Mouse (Mus musculus): ENCODE data around the gene Get4.

Get4 gene

DNA sequence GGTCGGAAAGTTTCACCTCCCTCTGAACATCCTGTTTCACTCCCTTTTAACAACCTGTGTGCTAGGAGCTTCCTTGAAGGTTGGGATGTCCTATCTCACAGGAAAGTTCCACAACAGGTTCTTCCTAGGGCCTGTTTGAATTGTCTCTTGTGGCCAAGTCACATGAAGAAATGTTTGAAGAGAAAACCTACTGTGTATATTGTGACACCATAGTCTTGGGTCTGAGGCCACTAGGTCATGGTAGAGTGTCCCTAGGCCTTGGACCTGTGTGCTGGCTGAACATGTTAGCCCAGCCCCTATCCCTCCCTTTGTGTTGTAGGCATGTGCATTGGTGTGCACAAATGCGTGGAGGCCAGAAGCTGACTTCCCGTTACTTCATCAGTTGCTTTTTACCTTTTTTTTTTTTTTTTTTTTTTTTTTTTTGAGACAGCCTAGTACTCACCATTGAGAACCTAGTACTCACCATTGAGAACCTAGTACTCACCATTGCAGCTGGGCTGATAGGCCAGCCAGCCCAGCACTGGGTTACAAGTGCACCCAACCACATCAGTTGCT lies 4.2 kb downstream of the Get4 start:
- no peak for TF ChIP-seq GATA4 (IDR thresholded peaks at IDR 0.05; ENCODE audit: insufficient replicate concordance, low read length)

DNA sequence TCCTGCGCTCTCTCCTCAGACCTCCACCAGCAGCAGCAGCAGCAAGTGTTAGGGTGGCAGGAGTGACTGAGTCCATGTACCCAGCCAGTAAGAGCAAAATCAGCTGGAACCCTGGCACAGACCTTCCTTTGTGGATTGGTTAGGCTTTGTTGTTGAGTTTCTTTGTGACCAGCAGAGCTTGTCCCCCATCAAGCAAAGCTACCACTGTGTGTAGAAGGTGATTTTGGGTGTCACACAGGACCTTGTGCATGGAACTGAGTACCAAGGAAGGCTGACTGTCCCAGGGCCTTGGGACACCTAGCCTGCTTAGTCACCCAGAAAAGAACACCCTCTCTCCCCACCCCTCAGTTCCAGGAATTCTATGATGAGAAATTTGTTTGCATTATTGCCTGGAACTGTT lies 5.1 kb downstream of the Get4 start:
- no peak for TF ChIP-seq GATA4 (IDR thresholded peaks at IDR 0.05; ENCODE audit: insufficient replicate concordance, low read length)

DNA sequence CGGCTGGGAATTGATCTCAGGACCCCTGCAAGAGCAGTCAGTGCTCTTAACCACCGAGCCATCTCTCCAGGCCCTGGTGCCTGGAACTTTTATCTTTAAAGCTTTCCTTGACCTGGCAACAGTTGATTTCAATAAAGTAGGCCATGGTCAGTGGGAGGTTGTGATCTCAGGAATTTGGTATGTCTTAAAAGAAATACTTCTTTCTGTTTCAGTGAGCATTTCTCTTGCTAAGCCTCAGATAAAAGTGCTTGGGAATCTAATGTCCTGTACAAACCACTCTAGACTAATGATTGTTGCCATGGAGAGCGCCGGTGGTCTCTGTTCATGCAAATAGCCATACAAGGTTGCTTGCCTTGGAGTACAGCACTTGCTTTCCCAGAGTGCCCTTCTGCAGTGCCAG lies 5.7 kb downstream of the Get4 start:
- no peak for TF ChIP-seq GATA4 (IDR thresholded peaks at IDR 0.05; ENCODE audit: insufficient replicate concordance, low read length)

DNA sequence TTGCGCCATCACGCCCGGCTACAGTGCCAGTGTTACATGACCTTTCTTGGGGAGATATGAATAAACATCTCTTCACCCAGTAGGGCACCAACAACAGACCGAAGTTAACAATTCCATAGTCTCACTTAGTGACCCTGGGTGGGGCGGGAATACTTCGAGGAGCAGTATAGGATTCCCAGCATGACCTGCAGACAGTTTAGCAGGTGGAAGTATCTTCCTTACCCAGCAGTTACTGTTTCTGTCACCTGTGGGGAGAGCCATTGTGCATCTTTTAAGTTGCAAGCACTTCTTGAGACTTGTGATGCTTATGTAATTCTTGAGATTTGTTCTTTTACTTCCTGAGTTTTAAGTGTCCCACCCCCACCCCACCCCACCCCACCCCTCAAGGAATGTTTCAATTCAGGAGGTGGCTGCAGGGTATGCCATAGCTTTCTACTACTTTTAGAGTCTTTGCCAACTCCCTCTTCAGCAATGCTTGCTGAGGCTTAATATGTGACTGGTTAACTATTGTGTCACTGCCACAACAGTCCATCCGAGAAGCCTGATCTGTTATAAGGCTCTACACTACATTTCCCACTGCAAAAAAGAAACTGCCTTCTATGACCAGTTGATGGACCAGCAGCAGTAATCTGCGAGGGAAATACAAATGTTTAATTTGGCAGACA lies 6.4 kb downstream of the Get4 start:
- no peak for TF ChIP-seq GATA4 (IDR thresholded peaks at IDR 0.05; ENCODE audit: insufficient replicate concordance, low read length)

DNA sequence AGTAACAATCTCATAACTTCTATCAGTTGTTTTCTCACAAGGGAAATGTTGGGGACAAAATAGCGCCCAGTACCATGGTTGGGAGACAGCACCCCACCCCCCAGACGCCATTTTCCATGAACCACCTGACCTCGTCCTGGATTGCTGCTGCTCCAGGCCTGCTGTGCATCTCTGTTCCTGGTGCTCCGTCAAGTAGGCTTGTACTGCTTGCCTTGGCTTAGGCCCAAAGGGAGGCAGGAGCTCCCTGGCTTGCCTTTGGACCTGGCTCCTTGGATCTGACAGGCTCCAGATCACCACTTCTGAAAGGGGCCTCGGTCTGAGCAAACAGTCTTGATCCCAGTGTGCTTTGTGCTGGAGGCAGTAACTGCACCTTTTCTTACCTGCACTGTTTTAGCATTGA lies 7.7 kb downstream of the Get4 start:
- TF ChIP-seq GATA4 (IDR thresholded peaks at IDR 0.05; ENCODE audit: insufficient replicate concordance, low read length), result no peak

DNA sequence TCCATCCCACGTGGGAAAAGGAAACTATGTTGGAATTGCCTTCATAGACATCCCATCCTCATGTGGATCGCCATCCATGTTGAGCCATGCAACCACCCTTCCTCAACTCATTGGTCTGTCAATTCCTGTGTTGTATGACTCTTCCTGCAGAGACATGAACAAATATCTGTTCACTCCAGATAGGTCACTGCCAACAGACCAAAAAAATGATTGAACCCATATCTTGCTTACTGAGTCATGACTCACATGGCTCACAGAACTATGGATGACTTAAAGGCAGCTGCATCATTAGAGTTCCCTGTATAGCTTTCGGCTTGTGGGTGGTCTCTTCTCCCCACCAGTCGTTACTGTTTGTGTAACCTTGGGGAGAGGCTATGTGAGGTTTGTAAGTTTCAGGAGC lies 9.3 kb downstream of the Get4 start:
- no peak for TF ChIP-seq GATA4 (IDR thresholded peaks at IDR 0.05; ENCODE audit: insufficient replicate concordance, low read length)

DNA sequence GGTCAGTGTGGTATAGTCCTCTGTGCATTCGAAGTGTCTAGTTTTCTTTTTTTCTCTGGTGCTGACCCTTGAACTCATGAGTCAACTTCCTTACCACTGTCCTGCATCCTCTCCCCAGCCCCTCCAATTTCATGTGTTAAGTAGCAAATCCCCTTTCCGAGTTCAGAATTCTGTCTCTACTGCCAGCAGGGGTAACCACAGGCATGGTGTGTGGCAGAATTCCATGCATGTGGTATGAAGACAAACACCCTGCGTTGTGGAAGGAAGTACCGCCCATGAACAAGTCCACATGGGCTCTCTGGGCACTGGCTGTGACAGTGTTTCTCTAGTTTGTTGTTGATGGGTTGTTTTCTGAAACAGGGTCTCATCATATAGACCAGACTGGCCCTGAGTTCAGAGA lies 15.5 kb downstream of the Get4 start:
- no peak for TF ChIP-seq GATA4 (IDR thresholded peaks at IDR 0.05; ENCODE audit: insufficient replicate concordance, low read length)

DNA sequence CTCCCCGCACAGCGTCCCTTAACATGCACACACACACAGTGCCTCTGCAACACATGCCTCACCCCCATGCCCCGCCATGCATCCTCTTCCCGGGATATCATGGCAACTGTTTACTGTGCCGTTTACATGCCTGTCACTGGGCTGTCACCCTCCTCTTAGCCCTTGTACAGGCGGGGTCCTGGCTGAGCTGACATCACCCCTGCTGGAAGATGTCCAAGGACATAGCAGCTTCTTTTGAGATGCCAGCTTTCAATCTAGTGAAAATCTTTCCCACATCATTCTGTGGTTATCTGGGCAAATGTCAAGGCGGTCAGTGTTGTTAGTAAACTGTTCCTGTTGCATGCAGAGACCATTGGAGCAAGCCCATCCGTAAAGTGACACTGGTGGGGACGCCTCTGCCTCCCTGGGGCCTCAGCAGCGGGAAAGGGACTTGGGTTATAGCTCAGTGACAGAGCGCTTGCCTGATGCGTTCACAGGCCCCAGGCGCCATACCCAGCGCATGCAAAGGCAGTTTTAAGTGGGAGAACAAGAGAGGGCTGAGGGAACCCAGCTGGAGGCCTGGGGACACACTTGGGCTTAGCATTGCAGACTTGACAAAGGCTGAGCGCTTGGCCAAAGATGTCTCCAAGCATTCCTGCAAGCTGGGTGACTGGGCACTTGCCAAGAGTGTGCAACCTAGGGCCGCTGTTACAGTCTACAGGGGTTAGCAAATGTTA lies 18.8 kb downstream of the Get4 start:
- no peak for TF ChIP-seq GATA4 (IDR thresholded peaks at IDR 0.05; ENCODE audit: insufficient replicate concordance, low read length)

DNA sequence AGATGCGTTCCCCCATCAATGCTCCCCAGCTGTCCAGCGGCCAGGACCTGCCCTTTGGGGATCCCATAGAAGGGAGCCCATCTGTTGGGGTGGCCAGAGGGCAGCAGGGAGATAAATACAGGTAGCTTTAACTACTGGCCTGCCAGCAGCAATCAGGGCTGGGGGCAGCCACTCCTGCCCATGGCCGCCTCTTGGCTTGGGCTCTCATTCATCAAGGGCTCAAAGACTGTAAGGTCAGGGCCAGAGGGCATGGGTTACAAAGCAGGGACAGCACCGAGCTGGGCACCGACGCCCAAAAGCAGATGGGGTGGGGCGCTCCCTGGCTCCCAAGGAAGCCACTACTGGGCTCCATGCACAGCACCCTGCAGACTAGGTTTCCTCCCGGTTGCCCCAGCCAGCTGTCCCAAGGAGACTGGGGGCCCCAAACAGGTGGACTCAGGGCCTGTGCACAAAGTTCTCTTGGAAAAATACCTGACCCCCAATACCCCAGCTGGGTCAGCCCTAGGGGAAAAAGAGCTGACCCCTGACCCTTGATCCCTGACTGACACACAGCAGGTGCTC lies 19.9 kb downstream of the Get4 start:
- TF ChIP-seq GATA4 (IDR thresholded peaks at IDR 0.05; ENCODE audit: insufficient replicate concordance, low read length), result no peak

DNA sequence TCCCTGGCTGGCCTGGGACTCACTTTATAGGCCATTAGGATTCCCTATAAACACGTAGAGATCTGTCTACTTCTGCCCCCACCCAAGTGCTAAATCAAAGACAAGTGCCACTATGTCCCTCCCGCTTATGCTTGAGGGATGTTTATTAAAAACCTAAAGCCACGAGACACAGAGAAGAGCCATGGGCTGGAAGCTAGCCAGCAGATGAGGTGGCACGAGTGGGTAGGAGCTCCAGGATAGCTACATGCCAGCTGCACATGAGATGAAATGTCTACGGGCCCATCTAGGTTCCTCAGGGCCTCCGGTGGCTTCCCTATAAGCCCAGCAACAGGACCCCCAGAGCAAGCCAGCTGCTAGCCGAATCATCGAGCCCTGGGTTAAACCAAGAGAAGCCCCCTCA lies 25.2 kb downstream of the Get4 start:
- no peak for TF ChIP-seq GATA4 (IDR thresholded peaks at IDR 0.05; ENCODE audit: insufficient replicate concordance, low read length)

DNA sequence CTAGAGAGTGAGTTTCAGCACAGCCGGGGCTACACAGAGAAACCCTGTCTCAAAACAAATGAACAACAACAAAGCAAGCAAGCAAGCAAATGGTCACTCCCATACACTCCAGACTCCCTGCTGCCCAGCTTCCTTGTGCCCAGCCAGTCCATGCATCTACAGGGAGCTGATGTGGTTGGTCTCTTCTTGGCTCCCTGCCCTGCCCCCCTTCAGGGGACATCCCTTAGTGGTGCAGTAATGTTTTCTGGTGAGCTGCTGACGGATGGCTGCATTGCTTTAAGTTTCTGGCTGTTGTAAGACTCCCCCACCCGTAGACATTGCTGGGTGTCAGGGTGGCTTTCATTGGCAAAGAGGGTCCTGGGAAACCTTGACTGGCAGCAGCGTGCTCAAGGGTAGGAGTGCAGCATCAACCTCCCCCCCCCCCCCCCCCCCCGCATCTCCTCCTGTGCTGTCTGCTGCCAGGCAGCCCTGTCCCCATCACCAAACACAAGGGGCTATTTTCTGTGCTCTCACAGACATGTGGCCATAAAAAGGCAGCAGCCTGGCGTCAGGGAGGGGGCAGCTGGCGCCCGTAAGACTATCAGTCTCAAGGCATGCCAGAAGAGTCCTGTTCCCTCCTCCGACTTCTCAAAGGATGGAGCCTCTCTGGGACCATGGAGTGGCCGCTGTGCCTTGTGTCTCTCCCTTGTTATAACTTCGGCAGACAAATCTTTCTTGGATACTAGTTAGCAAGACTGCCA lies 29.4 kb downstream of the Get4 start:
- TF ChIP-seq GATA4 (IDR thresholded peaks at IDR 0.05; ENCODE audit: insufficient replicate concordance, low read length), result no peak

DNA sequence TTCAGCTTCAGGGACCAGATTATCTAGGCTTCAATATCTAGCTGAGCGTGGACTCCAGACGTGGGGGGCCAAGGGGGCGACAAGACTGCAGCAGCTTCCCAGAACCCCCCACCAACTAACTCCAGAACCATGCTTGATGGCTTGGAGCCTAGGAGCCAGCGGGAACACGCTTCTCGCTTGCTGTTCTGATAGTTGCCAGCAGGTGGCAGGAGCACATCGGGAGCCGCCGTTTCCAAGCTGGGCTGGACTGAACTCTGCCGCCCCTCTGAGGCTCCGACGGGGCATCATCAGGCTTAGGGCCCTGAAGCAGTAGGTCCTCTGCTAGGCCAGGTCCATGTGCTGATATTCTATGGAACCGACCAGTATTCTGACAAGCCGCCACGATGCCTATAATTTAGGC lies 30.1 kb downstream of the Get4 start:
- TF ChIP-seq GATA4 (IDR thresholded peaks at IDR 0.05; ENCODE audit: insufficient replicate concordance, low read length), result no peak

DNA sequence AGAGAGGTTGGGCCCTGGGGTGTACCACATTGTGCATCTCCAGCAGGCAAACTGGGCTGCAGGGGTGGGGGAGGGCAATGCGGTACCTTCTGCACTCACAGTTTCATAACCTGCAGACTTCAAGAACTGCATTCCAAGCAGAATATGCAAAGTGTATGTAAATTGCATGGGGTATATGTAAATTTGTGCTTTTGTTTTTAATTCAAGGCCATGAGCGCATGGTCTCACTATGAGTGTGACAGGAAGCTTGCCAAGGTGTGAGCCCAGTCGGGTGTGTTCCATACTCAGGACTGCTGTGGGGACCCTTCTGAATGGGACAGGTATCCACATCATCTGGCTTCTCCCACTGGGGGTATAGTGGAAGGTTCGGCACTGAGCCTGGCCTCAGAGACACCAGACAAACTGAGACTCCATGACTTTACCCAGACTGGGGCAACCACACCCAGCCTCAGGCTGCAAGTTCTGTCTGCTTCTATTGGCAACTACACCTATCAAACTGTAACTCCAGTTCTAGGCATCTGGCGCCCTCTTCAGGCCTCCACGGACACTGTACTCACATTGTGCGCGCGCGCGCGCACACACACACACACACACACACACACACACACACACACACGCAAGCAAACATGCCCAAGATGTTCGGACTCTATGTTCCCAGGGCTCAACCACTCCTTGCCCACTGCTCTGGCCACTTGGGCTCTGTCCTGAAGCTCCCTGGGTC lies 31.5 kb downstream of the Get4 start:
- no peak for TF ChIP-seq GATA4 (IDR thresholded peaks at IDR 0.05; ENCODE audit: insufficient replicate concordance, low read length)

DNA sequence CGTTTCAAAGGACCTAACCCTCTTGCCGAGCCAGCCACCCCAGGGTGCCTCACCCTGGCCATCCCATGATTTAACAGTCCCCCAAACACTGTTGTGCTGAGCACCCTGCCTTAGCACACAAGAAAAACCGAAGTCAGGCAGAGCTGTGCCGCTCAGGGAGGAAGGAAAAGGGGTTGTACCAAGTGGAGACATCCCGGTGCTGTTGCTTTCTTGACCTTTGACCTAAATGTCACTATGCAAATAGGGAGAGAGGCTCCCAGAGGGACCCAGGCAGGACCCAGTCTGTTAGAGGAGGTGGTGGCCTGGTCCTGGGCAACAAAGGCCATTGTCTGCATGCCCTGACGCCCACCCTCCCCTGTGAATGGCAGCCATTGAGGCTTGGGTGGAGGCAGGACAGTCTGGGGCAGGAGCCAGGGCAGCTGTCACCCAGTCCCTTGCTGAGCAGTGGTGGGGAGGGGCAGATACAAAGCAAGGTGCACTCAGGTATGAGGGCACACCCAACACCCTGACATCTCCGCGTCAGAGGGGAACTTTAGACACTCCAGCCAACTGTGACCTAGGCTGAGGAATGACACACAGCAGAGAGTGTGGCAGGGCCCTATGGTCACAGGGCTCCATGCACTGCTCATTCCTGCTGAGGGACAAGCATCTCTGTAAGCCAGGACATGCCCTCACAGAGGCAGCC lies 33.4 kb downstream of the Get4 start:
- no peak for TF ChIP-seq GATA4 (IDR thresholded peaks at IDR 0.05; ENCODE audit: insufficient replicate concordance, low read length)

All from liver, adult (tissue).